In the genomic region with DNA sequence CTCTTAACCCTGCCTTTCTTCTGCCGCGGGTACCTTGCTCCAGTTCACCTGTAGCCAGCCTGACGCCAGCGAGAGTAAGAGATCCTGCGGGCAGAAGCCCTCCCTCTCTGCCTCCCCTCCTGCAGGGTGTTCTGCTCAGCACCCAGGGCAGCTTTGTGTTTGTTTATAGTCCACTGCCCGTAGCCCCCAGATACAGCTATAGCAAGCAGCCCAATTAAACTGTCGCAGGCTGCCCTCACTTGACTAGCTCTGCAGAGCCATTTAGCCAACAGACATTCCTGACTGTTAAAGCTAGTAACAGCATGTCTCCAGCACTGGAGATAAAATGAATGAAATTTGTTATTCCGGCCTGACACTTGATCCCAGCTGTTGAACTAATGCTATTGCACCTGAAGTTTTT, we compare ENCODE assay signal across 13 mouse cellular contexts.
"Had no signal": no experiment of that assay in that cellular context is flagged by ENCODE, and none has a peak within 500 bp of the region (broad histone marks: within the 10 kb centered on the region; RNA-seq: fewer than 3 reads in every experiment).

No protein-coding gene starts in this region.

- DNase-seq: kidney, adult 8-10 months; kidney, postnatal 25 days; layer of hippocampus, adult 9-11 months; left cerebral cortex, postnatal 4 days; lung, adult 18-20 months; right cerebral cortex, adult 18-20 months; right cerebral cortex, postnatal 25 days; thymus, postnatal 36 days had no signal

- H3K27me3 ChIP-seq: midbrain, embryonic 12.5 days had no signal

- H3K9me3 ChIP-seq: limb, embryonic 13.5 days; midbrain, embryonic 12.5 days; neural tube, embryonic 13.5 days had no signal

- H3K4me3 ChIP-seq: limb, embryonic 13.5 days; midbrain, embryonic 12.5 days; neural tube, embryonic 13.5 days had no signal

- H3K9ac ChIP-seq: limb, embryonic 13.5 days; liver, embryonic 14.5 days; midbrain, embryonic 12.5 days; neural tube, embryonic 13.5 days had no signal

- H3K27ac ChIP-seq: limb, embryonic 13.5 days; liver, embryonic 14.5 days; midbrain, embryonic 12.5 days; neural tube, embryonic 13.5 days had no signal

- ATAC-seq: midbrain, embryonic 16.5 days had no signal

- H3K36me3 ChIP-seq: midbrain, embryonic 12.5 days; neural tube, embryonic 13.5 days had no signal

- H3K4me2 ChIP-seq: limb, embryonic 13.5 days; midbrain, embryonic 12.5 days; neural tube, embryonic 13.5 days had no signal
